Mouse (Mus musculus) kidney, adult 2 months (tissue): ENCODE results near the gene Dnase1l3.

ENCODE experiments used
- CTCF ChIP-seq: fragments of 200-500 bp; conservative IDR thresholded peaks from 2 replicates; pipeline ENCODE4 v1.5.1; 2011; ENCODE audit warnings: low read depth, mild to moderate bottlenecking, control low read depth, low read length, moderate library complexity, mixed read lengths; ENCODE audit not compliant: insufficient read depth, insufficient read length
- POLR2A ChIP-seq: fragments of 200-500 bp; IDR thresholded peaks from one replicate; pipeline ENCODE4 v1.6.1; 2011; ENCODE audit warnings: low read depth, low read length, control low read depth

DNA sequence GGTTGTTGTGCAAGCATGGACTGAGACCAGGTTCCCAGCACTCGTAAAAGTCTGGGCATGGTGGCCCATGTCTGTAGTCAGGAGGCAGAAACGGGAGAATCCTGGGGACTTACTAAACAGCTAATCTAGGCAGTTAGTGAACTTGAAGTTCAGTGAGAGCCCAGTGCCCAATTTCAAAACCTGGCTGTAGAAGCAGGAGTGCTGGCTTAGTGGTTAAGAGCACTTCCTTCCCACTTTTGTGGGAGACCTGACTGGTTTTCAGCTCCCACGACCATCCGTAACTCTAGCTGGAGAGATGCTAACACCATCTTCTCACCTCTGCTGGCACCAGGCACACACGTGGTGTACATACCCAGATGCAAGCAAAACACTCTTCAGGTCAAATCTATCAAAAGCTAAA, 72.9 kb downstream of the Dnase1l3 start:
- TF ChIP-seq CTCF, result no peak
- TF ChIP-seq POLR2A, result no peak
